Mouse (Mus musculus) ovary, adult 2 months (tissue): ENCODE measurements around the gene Cnot11. TPM values are rescaled to one million over a fixed set of nuclear protein-coding genes. Genes with fewer than 3 reads are reported as not detected.

Source experiments
- polyA plus RNA-seq: library from polyadenylated mRNA; depleted of rRNA; stranded (reverse); fragments of >200 nt; gene quantifications from 2 replicates; pipeline ENCODE4 v1.2.3, GENCODE M21; 2012; rRNA removed

The Cnot11 gene
- polyA plus RNA-seq, result 33.7 and 44.2 TPM in 2 replicates

GRCm38 (mm10) chr1:39534831-39535230, at the start of gene Cnot11:
Gene Cnot11 (plus strand): TSS chr1:39534992.

GRCm38 (mm10) chr1:39577253-39577705, 42.5 kb downstream of the Cnot11 start, which contains the start of gene Rnf149:
Gene Rnf149 (minus strand): TSS chr1:39577405.

Other genes starting within 250 kb of the Cnot11 start
- gene Rpl31, start 167.2 kb upstream of the Cnot11 start, polyA plus RNA-seq, result 127 and 132 TPM in 2 replicates
- 30.8 and 36.3 TPM in 2 replicates for gene Tbc1d8, start 56.2 kb upstream of the Cnot11 start, polyA plus RNA-seq
- 44.8 and 63.2 TPM in 2 replicates for gene Rnf149, start 42.4 kb downstream of the Cnot11 start, polyA plus RNA-seq
- 0.81 and 1.2 TPM in 2 replicates for gene Creg2, start 116.5 kb downstream of the Cnot11 start, polyA plus RNA-seq
- gene Rfx8, start 186.0 kb downstream of the Cnot11 start, polyA plus RNA-seq, result 0.16 and 0.21 TPM in 2 replicates